Mouse (Mus musculus): ENCODE data around the gene Mapk1ip1.
A peak's percentile ranks its signal among the peaks of the same experiment; 100 is the strongest.

Gene Mapk1ip1

GRCm38 (mm10) chr7:138845544-138846391, at the start of gene Mapk1ip1, which contains the start of gene Ppp2r2d:
TSS of gene Mapk1ip1 (minus strand) at chr7:138846273.
TSS of gene Ppp2r2d (plus strand) at chr7:138846079.
- peak; percentile 96 for DNase-seq

- DNase-seq = no peak
Measured at GRCm38 (mm10) chr7:138885365-138886289, 39.6 kb upstream of the Mapk1ip1 start.

GRCm38 (mm10) chr7:138883724-138884123, 37.7 kb upstream of the Mapk1ip1 start:
- DNase-seq = no peak

- DNase-seq = no peak
Measured at GRCm38 (mm10) chr7:138875031-138875430, 29.0 kb upstream of the Mapk1ip1 start.

GRCm38 (mm10) chr7:138872956-138873355, 26.9 kb upstream of the Mapk1ip1 start:
- DNase-seq = no peak

- no peak for DNase-seq
Measured at GRCm38 (mm10) chr7:138868316-138868715, 22.2 kb upstream of the Mapk1ip1 start.

GRCm38 (mm10) chr7:138867286-138867685, 21.2 kb upstream of the Mapk1ip1 start:
- no peak for DNase-seq

- no peak for DNase-seq
Measured at GRCm38 (mm10) chr7:138864776-138865175, 18.7 kb upstream of the Mapk1ip1 start.

GRCm38 (mm10) chr7:138863950-138864572, 18.0 kb upstream of the Mapk1ip1 start:
- no peak for DNase-seq

- DNase-seq = no peak
Measured at GRCm38 (mm10) chr7:138856670-138857069, 10.6 kb upstream of the Mapk1ip1 start.

GRCm38 (mm10) chr7:138854201-138854600, 8.1 kb upstream of the Mapk1ip1 start:
- DNase-seq = no peak

GRCm38 (mm10) chr7:138853417-138854031, 7.5 kb upstream of the Mapk1ip1 start:
- no peak for DNase-seq

- no peak for DNase-seq
Measured at GRCm38 (mm10) chr7:138850083-138850482, 4.0 kb upstream of the Mapk1ip1 start.

GRCm38 (mm10) chr7:138848028-138848920, 2.2 kb upstream of the Mapk1ip1 start:
- DNase-seq = no peak

- DNase-seq = no peak
Measured at GRCm38 (mm10) chr7:138847316-138848027, 1.4 kb upstream of the Mapk1ip1 start.

GRCm38 (mm10) chr7:138846502-138846991, 474 bp upstream of the Mapk1ip1 start:
- no peak for DNase-seq

- no peak for DNase-seq
Measured at GRCm38 (mm10) chr7:138845111-138845510, 962 bp downstream of the Mapk1ip1 start.

GRCm38 (mm10) chr7:138843421-138843820, 2.7 kb downstream of the Mapk1ip1 start:
- no peak for DNase-seq

GRCm38 (mm10) chr7:138841436-138842151, 4.5 kb downstream of the Mapk1ip1 start:
- no peak for DNase-seq

- DNase-seq = peak; percentile 62
Measured at GRCm38 (mm10) chr7:138840594-138841021, 5.5 kb downstream of the Mapk1ip1 start.
